Comparison of ENCODE assay signal across 23 mouse cellular contexts in genomic region chr7:139940476-139941209, GRCm38 (mm10). TPM values are rescaled to one million over a fixed set of nuclear protein-coding genes. Genes with fewer than 3 reads are reported as not detected.
A peak's percentile ranks its signal among the peaks of the same experiment; 100 is the strongest.
DNase-seq lines count a peak whose midpoint lies in the region; ATAC-seq lines count a peak whose summit lies in the region.
"Had no signal": no experiment of that assay in that cellular context is flagged by ENCODE, and none has a peak within 500 bp of the region (broad histone marks: within the 10 kb centered on the region; RNA-seq: fewer than 3 reads in every experiment).

No protein-coding gene starts in this region.

- H3K27ac ChIP-seq in embryonic facial prominence, embryonic 14.5 days (replicated peaks; ENCODE audit: low read depth, low read length) = no peak overlapping the region
- H3K27ac ChIP-seq in embryonic facial prominence, embryonic 10.5 days (replicated peaks) = no peak overlapping the region
- H3K27ac ChIP-seq in embryonic facial prominence, embryonic 15.5 days (replicated peaks) = no peak overlapping the region
- no peak overlapping the region for H3K27ac ChIP-seq in midbrain, embryonic 14.5 days (replicated peaks; ENCODE audit: low read depth, low read length)
- H3K27ac ChIP-seq: forebrain, embryonic 15.5 days; heart, embryonic 13.5 days; hindbrain, embryonic 15.5 days had no signal

- H3K27me3 ChIP-seq in embryonic facial prominence, embryonic 14.5 days (replicated peaks; ENCODE audit: control insufficient read depth, insufficient read depth, low read length) = peaks cover 49% of the 10 kb centered on the region
- H3K27me3 ChIP-seq in embryonic facial prominence, embryonic 10.5 days (replicated peaks; ENCODE audit: low read depth, poor library complexity, severe bottlenecking) = peaks cover 78% of the 10 kb centered on the region
- H3K27me3 ChIP-seq in embryonic facial prominence, embryonic 15.5 days = peaks cover 43% of the 10 kb centered on the region
- H3K27me3 ChIP-seq in midbrain, embryonic 14.5 days (ENCODE audit: control insufficient read depth, insufficient read depth, low read length) = peaks cover 50% of the 10 kb centered on the region

- no peak overlapping the region for H3K4me2 ChIP-seq in embryonic facial prominence, embryonic 14.5 days (ENCODE audit: low read depth, low read length)
- H3K4me2 ChIP-seq in embryonic facial prominence, embryonic 15.5 days (replicated peaks) = no peak overlapping the region
- H3K4me2 ChIP-seq in midbrain, embryonic 14.5 days (ENCODE audit: low read length) = no peak overlapping the region
- H3K4me2 ChIP-seq: forebrain, embryonic 15.5 days; heart, embryonic 13.5 days; hindbrain, embryonic 15.5 days had no signal

- WGBS in embryonic facial prominence, embryonic 14.5 days = 63% methylated on average over 16 of the region's 16 CpGs
- 64% methylated on average over 16 of the region's 16 CpGs for WGBS in embryonic facial prominence, embryonic 10.5 days
- WGBS in embryonic facial prominence, embryonic 15.5 days = 57% methylated on average over 16 of the region's 16 CpGs
- 63% methylated on average over 16 of the region's 16 CpGs for WGBS in midbrain, embryonic 14.5 days

- no peaks in the 10 kb centered on the region for H3K36me3 ChIP-seq in embryonic facial prominence, embryonic 14.5 days (ENCODE audit: control insufficient read depth, insufficient read depth, low read length)
- no peaks in the 10 kb centered on the region for H3K36me3 ChIP-seq in embryonic facial prominence, embryonic 10.5 days (replicated peaks)
- no peaks in the 10 kb centered on the region for H3K36me3 ChIP-seq in embryonic facial prominence, embryonic 15.5 days
- no peaks in the 10 kb centered on the region for H3K36me3 ChIP-seq in midbrain, embryonic 14.5 days (ENCODE audit: control insufficient read depth, insufficient read depth, low read length)
- H3K36me3 ChIP-seq: forebrain, embryonic 15.5 days; heart, embryonic 13.5 days had no signal

- peak; percentile 46; the same call in 1 of the 2 replicates for ATAC-seq in embryonic facial prominence, embryonic 14.5 days (ENCODE audit: low read depth)
- ATAC-seq in embryonic facial prominence, embryonic 15.5 days (ENCODE audit: insufficient number of reproducible peaks, low FRiP score, low TSS enrichment, low read depth) = peak; percentile 39; the same call in 1 of the 2 replicates
- ATAC-seq in midbrain, embryonic 14.5 days (ENCODE audit: low FRiP score, low TSS enrichment) = no peak
- ATAC-seq: forebrain, embryonic 15.5 days; intestine, embryonic 16.5 days; Patski had no signal

- H3K4me3 ChIP-seq in embryonic facial prominence, embryonic 14.5 days (ENCODE audit: low read depth, low read length) = no peak overlapping the region
- H3K4me3 ChIP-seq in embryonic facial prominence, embryonic 10.5 days = no peak overlapping the region
- H3K4me3 ChIP-seq in embryonic facial prominence, embryonic 15.5 days (replicated peaks) = no peak overlapping the region
- no peak overlapping the region for H3K4me3 ChIP-seq in midbrain, embryonic 14.5 days (replicated peaks; ENCODE audit: low read depth, low read length)
- H3K4me3 ChIP-seq: forebrain, embryonic 15.5 days; heart, embryonic 13.5 days; hindbrain, embryonic 15.5 days had no signal

- no peak overlapping the region for H3K9ac ChIP-seq in embryonic facial prominence, embryonic 14.5 days (ENCODE audit: low read depth, low read length)
- H3K9ac ChIP-seq in embryonic facial prominence, embryonic 15.5 days = no peak overlapping the region
- H3K9ac ChIP-seq in midbrain, embryonic 14.5 days (replicated peaks; ENCODE audit: low read length) = no peak overlapping the region
- H3K9ac ChIP-seq: forebrain, embryonic 15.5 days; heart, embryonic 13.5 days; hindbrain, embryonic 15.5 days had no signal

- no peaks in the 10 kb centered on the region for H3K4me1 ChIP-seq in embryonic facial prominence, embryonic 14.5 days (ENCODE audit: control insufficient read depth, insufficient read depth, low read length)
- H3K4me1 ChIP-seq in embryonic facial prominence, embryonic 10.5 days = peaks cover 13% of the 10 kb centered on the region
- H3K4me1 ChIP-seq in embryonic facial prominence, embryonic 15.5 days = peaks cover 13% of the 10 kb centered on the region
- no peaks in the 10 kb centered on the region for H3K4me1 ChIP-seq in midbrain, embryonic 14.5 days (ENCODE audit: control insufficient read depth, insufficient read depth, low read length)

- DNase-seq in embryonic facial prominence, embryonic 14.5 days (ENCODE audit: low spot score) = peak; percentile 65
- no peak for DNase-seq in embryonic facial prominence, embryonic 10.5 days (ENCODE audit: low spot score)
- DNase-seq in A20 (ENCODE audit: low read depth, low spot score) = peak; percentile 13
- peak; percentile 82 for DNase-seq in ES-CJ7 (ENCODE audit: low read depth, low spot score)
- no peak for DNase-seq in embryo, embryonic 10.5 days (ENCODE audit: low spot score)
- no peak for DNase-seq in midbrain, embryonic 14.5 days
- DNase-seq: adrenal gland, postnatal 10 days; cerebellum, adult 11-12 months; cerebellum, adult 9-10 months; cerebellum, postnatal 25 days; gastrocnemius, postnatal 36 days; heart, adult 11 months; heart, postnatal 36 days had no signal

- no peaks in the 10 kb centered on the region for H3K9me3 ChIP-seq in embryonic facial prominence, embryonic 14.5 days (ENCODE audit: control insufficient read depth, low read length)
- no peaks in the 10 kb centered on the region for H3K9me3 ChIP-seq in embryonic facial prominence, embryonic 10.5 days
- H3K9me3 ChIP-seq in embryonic facial prominence, embryonic 15.5 days (replicated peaks) = no peaks in the 10 kb centered on the region
- H3K9me3 ChIP-seq in midbrain, embryonic 14.5 days (ENCODE audit: control insufficient read depth, low read length) = no peaks in the 10 kb centered on the region
- H3K9me3 ChIP-seq: forebrain, embryonic 15.5 days; heart, embryonic 13.5 days; hindbrain, embryonic 15.5 days had no signal

RNA-seq across cellular contexts. Expression of gene Utf1, which starts 2.9 kb away (rescaled TPM):
- 0.22 TPM in 1 of 2 replicates, not detected in the other for polyA plus RNA-seq in embryonic facial prominence, embryonic 14.5 days (2014; fragmentation: Nextera tagmentation; extraction: Ambion mirVana)
- polyA plus RNA-seq in embryonic facial prominence, embryonic 10.5 days (2016; fragmentation: Nextera tagmentation; extraction: Ambion mirVana) = 0.20 and 0.36 TPM in 2 replicates
- 0.17 TPM in 1 of 2 replicates, not detected in the other for polyA plus RNA-seq in embryonic facial prominence, embryonic 15.5 days (2015; fragmentation: Nextera tagmentation; extraction: Ambion mirVana)
- not detected in 2 replicates for polyA plus RNA-seq in midbrain, embryonic 14.5 days (2014; fragmentation: Nextera tagmentation; extraction: Ambion mirVana)
- polyA plus RNA-seq: C2C12; forebrain, embryonic 11.5 days; forebrain, embryonic 15.5 days; heart, embryonic 13.5 days; heart, postnatal 0 days; hindbrain, embryonic 11.5 days; hindbrain, embryonic 15.5 days; intestine, embryonic 16.5 days; Patski had no signal

RNA-seq across cellular contexts. Expression of gene 6430531B16Rik, which starts 37.9 kb away (rescaled TPM):
- polyA plus RNA-seq in embryonic facial prominence, embryonic 14.5 days (2014; fragmentation: Nextera tagmentation; extraction: Ambion mirVana) = 0.48 and 2.4 TPM in 2 replicates
- 0.92 and 1.3 TPM in 2 replicates for polyA plus RNA-seq in embryonic facial prominence, embryonic 10.5 days (2016; fragmentation: Nextera tagmentation; extraction: Ambion mirVana)
- polyA plus RNA-seq in embryonic facial prominence, embryonic 15.5 days (2015; fragmentation: Nextera tagmentation; extraction: Ambion mirVana) = 3.6 and 5.0 TPM in 2 replicates
- polyA plus RNA-seq in midbrain, embryonic 14.5 days (2014; fragmentation: Nextera tagmentation; extraction: Ambion mirVana) = 0.74 and 0.76 TPM in 2 replicates
- polyA plus RNA-seq: intestine, embryonic 16.5 days had no signal

RNA-seq across cellular contexts. Expression of gene Kndc1, which starts 46.1 kb away (rescaled TPM):
- polyA plus RNA-seq in embryonic facial prominence, embryonic 14.5 days (2014; fragmentation: Nextera tagmentation; extraction: Ambion mirVana) = 0.77 and 1.5 TPM in 2 replicates
- 0.11 and 0.40 TPM in 2 replicates for polyA plus RNA-seq in embryonic facial prominence, embryonic 10.5 days (2016; fragmentation: Nextera tagmentation; extraction: Ambion mirVana)
- polyA plus RNA-seq in embryonic facial prominence, embryonic 15.5 days (2015; fragmentation: Nextera tagmentation; extraction: Ambion mirVana) = 1.1 and 1.7 TPM in 2 replicates
- 20.6 and 22.9 TPM in 2 replicates for polyA plus RNA-seq in midbrain, embryonic 14.5 days (2014; fragmentation: Nextera tagmentation; extraction: Ambion mirVana)
- polyA plus RNA-seq: C2C12; heart, postnatal 0 days had no signal

RNA-seq across cellular contexts. Expression of gene Adam8, which starts 51.7 kb away (rescaled TPM):
- 1.5 and 2.4 TPM in 2 replicates for polyA plus RNA-seq in embryonic facial prominence, embryonic 14.5 days (2014; fragmentation: Nextera tagmentation; extraction: Ambion mirVana)
- polyA plus RNA-seq in embryonic facial prominence, embryonic 10.5 days (2016; fragmentation: Nextera tagmentation; extraction: Ambion mirVana) = 1.7 and 2.3 TPM in 2 replicates
- polyA plus RNA-seq in embryonic facial prominence, embryonic 15.5 days (2015; fragmentation: Nextera tagmentation; extraction: Ambion mirVana) = 2.8 and 4.0 TPM in 2 replicates
- polyA plus RNA-seq in midbrain, embryonic 14.5 days (2014; fragmentation: Nextera tagmentation; extraction: Ambion mirVana) = 2.8 and 3.6 TPM in 2 replicates

Comparison
In these comparisons a context has a peak if more than half of its experiments do, and no peak if none do; other contexts are left out.
1. DNase-seq: peak in embryonic facial prominence, embryonic 14.5 days (single experiment), A20 (single experiment) and ES-CJ7 (single experiment); none in embryonic facial prominence, embryonic 10.5 days (single experiment), embryo, embryonic 10.5 days (single experiment) and midbrain, embryonic 14.5 days (single experiment).